Mouse (Mus musculus) urinary bladder, postnatal 36 days (tissue): ENCODE results near the gene Rnf135.
"Not testable (repeated sequence)": the region's sequence is repeated elsewhere in the genome, so short reads cannot be mapped to it uniquely, and the experiment has no call there.

Experiments used
- DNase-seq, 2 experiments: peaks; one replicate each; pipeline ENCODE4 v3.0.0; 2022; ENCODE audit warnings: low spot score in 2 of 2, mixed read lengths in 1 of 2

Rnf135 gene

DNA sequence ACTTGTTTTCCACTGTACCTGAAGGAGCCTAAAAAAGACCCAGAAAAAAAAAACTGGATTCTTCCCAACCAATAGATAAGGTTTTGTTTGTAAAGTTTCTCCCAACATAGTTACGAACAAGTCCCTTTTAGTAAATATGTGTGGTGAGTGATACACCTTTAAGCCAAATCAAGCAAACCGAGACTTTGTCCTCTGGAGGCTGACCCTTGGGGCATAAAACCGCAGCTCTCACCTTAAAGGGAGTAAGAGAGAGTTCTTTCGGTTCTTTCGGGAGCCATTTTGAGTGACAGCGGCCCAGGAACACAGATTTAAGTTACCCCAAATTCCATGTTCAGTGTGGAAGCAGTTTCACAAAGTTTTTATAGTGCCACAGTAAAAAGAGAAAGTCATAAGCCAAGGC is 18.6 kb downstream of the Rnf135 start:
- DNase-seq: no peak

DNA sequence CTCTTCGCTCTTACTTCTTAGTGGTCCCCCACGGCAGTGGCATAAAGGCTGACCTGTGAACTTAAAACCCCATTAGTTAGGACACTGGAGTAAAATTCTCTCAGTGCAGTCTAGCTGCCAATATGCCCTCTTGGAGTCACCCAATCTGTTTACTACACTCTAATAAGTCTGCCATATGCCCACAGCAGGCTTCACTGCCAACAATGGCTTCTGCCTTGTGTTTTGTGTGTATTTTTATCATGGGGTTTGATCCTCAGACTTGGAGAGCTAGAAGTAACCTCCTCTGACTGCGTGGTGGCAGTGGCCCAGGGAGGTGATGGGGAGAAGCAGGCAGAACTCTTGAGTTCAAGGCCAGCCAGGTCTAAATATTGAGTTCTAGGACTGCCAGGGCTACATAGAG is 20.4 kb downstream of the Rnf135 start:
- no peak for DNase-seq

DNA sequence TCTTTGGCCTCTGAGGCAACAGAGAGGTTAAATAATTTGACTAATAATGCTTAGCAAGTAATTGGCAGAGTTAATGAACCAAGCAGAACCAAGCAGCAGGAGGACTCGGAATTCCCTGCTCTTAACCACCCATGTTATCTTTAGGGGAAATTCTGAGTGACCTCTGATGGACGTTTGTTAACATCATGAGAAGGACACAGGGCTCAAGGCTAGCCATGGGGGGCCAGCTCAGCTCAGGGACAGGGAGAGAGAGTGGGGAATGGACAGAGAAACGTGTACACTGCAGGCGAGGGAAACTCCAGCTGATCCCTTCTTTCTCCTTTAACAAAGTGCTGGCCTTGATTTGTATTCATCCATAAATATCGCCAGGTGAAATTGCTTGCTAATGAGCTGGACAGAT is 21.3 kb downstream of the Rnf135 start:
- no peak for DNase-seq

DNA sequence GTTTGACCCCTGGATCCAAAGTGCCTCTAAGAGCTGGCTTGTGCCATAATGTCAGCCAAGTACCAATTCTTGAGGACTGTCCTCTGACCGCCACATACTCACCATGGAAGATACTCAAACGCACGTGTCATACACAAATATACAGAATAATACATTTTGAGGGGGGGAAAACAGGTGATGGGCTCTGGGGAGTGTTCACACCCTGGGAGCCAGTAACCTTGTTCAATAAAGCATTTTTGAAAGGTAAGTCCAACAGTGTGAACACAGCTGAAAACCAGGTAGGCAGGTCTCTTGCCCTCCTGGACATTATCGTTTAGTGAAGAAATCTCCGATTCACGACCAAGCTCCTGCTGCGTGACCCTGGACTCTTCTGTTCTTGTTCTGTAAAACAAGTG is 24.8 kb downstream of the Rnf135 start:
- DNase-seq: no peak

DNA sequence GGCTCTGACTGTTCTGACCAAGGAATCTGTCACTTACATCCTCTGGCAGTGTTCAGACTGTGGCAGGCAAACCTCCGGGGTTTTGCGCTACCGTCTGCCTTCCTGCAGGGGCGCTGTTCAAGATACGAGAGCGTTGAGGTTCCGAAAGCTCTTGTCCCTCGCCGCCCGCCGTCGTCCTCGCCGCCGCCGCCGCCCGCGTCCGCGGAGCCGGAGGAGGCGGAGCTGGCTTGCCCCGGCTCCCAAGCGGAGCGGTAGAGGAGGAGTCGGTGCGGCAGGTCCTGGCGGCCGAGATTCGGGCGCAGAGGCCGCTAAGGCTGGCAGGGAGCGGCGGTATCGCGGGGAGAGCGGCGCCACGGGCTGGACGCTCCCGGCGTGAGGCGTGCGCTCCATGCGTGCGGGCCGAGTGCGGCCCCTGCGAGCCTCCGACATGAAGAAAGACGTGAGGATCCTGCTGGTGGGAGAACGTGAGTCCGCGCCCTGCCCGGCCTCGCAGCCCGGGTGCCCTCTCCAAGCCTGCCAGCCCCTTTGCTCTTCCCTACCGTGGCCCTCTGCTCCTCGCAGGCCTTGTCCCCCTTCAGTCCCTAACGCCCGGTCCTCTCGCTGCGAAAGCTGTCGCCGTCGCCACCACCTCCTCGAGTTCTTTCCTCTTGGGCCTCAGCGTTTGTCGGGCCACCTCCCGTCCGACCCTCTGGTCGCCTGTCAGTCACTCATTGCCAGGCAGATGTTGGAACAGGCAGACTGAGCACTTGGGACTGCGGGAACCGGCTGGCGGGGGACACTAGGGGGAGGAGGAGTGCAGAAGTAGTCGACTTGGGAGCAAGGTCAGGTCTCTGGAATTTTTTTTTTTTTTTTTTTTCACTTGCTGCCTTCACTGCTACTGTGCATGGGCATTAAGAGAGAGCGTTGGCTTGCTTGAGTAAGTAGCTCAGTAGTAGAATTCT is 25.5 kb downstream of the Rnf135 start, which contains the start of gene Rhot1:
TSS of gene Rhot1 (plus strand) at position 160 of the 941 bp plus-strand sequence.
- DNase-seq: peak; percentile 95 to 96

DNA sequence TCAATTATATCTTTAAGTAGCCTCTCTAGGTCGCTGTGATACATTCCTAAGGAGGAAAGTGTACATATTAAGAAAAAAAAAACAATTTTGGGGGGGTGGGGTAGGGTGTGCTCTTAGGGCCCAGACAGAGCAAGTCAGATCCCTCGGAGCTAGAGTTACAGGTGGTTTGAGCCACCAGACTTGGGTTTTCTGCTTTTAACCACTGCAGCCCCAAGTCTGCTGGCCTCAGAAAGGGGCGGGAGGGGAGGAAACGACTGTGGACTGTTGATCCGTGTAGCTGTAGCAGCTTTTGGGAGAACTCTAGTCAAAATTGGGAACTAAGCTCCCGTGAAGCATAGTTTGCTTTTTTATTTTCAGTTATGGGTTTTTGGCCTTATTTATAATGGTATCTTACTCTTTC is 26.7 kb downstream of the Rnf135 start:
- DNase-seq: no peak

DNA sequence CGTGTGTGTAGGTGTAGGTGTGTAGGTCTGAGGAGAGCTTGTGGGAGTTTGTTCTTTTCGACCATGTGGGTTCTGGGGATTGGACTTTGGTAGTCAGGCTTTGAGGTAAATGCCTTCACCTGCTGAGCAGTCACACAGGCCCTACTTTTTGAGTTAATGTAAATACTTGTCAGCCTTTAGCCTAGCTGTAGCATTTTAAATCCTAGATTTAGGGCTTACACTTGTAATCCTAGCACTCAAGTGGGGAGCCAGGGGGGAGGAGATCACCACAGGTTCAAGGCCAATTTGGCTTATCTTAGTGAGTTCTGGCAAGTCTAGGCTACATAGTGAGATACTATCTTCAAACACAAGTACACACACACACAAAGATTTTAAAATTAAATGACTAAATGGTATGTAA is 28.6 kb downstream of the Rnf135 start:
- no peak for DNase-seq

DNA sequence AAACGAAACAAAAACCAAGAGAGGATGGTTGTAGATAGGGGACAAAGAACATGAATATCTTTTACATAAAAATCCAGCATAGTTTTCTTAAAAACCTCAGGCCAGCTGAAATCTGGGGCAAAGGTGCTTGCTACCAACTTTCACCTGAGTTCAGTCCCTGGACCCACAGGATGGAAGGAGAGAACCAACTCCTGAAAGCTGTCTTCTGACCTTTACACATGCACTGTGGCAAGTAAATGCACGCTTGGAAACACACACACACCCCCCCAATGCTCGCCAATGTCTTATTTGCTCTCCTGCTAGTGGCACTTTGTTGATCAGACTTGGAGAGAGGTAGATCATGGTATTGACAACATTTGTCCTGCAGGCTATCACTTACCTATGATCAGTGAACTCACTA is 31.6 kb downstream of the Rnf135 start:
- no peak for DNase-seq

DNA sequence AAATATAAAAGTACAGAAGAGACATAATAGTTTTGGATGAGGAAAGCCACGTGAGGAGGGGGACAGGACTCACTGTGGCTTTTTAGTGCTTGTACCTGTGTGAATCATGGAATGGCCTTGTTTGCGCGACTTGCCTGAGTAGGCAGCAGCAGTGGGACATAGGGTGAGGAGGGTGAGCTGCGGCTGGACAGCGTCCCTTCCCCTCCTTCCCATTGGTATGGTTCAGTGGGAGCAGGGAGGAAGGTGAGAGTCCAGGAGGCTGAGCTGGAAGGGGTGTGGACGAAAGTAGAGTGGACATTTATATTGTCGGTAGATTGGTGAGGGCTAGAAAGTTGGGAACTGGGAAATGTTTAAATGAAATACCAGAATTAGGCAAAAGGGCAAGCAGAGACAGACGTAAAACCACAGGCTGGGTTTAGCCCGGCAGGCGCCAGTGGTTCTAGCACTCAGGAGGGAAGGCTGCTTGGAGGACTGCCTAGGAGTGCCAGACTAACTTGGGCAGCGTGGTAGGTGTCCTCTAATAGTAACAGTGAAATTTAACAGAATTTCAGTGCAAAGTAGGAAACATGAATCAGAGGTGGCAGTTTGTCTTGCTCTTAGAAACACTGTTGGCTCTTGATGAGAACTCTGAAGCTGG is 35.1 kb downstream of the Rnf135 start:
- peak in 1 of 2 experiments; percentile 17 for DNase-seq

DNA sequence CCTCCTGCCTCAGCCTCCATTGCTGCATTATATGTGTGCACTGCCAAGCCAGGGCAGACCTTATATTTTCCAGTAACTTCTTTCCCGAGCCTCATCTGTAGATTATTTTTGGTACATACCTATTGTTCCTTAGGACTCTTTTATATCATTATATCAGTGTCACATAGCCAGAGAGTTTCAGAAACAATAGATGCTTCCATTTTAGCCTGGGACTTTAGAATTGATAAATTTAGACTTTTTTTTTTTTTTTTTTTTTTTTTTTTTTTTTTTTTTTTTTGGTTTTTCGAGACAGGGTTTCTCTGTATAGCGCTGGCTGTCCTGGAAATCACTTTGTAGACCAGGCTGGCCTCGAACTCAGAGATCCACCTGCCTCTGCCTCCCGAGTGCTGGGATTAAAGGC is 46.4 kb downstream of the Rnf135 start:
- not testable (repeated sequence) for DNase-seq

DNA sequence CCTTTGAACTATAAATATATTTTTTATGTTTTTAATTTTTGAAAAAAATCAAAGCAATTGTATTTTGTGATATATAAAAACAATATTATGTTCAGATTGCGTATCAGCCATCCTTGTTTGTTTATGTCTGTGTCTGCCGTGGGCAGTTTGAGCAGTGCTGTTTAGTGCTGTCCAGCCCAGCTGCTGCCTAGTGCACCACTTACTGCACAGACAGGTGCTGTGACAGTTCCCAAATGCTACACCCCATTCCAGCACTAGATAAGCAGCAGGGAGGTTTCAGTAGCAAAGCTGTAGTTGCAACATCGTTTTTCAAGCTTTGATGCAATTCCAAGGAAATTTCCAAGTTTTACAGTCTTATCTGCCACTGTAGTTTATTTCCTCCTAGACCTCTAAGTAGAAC is 53.6 kb downstream of the Rnf135 start:
- DNase-seq: no peak

DNA sequence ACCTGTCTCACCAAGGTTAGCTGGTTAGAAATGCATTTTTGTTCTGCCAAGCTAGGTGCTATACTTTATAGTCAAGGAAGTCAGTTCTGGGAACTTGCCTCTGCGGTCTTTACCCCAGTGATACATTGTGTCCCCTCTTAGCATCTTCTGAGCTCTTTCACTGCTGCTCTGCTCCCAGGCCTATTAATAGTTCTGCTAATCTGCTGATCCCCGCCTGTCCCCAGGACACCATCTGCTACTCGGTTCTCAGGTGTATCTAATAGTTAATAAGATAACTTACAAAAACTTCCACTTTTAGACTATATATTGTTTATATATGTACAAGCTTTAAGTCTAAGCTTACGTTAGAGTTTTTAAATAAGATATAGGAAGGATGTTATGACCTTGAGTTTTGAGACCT is 54.7 kb downstream of the Rnf135 start:
- no peak for DNase-seq

DNA sequence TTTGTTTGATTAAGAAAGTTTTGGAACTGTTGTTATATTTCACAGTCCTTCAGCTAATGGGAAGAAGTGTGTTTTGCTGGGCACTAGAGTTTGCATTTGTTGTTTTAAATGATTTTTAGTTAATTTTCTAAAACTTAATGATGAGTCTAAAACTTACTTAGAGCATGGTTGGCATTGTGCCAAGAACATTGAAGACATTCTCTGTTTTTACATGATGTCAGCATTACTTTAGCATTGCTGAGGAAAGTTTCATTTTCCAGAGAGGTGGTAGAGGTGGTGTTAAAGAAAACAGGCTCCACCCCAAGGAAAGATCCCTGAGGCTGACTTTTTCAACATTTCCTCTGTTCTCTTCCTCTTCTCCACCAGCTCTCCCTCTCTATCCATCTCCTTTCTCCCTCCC is 63.4 kb downstream of the Rnf135 start:
- DNase-seq: no peak

DNA sequence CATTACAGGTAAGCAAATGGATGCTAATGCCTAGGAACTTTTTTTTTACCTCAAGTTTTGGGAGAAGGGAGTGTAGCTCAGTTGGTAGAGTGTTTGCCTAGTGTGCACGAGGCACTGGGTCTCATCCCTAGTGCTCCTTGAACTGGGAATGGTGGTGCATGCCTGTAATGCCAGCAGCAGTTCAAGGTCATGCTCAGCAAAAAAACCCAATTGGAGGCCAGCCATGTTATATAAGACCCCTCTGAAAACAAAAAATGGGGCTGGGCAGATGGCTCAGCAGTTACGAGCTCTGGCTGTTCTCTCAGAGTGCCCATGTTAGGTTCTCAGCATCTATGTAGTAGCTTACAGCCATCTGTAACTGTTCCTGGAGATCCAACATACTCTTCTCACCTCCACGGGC is 64.9 kb downstream of the Rnf135 start:
- DNase-seq: no peak
